Mouse (Mus musculus): ENCODE data around the gene Inip.

The Inip gene

GRCm38 (mm10) chr4:59772171-59772879 is 29.1 kb downstream of the Inip start:
- DNase-seq (ENCODE audit: extremely low spot score): peak; percentile 38

GRCm38 (mm10) chr4:59767717-59768116 is 33.7 kb downstream of the Inip start:
- no peak for DNase-seq (ENCODE audit: extremely low spot score)

GRCm38 (mm10) chr4:59765385-59766005 is 35.9 kb downstream of the Inip start:
- peak; percentile 33 for DNase-seq (ENCODE audit: extremely low spot score)

- DNase-seq (ENCODE audit: extremely low spot score): no peak
Measured at GRCm38 (mm10) chr4:59764950-59765349, 36.4 kb downstream of the Inip start.

- no peak for DNase-seq (ENCODE audit: extremely low spot score)
Measured at GRCm38 (mm10) chr4:59761365-59761729, 40.0 kb downstream of the Inip start.

- no peak for DNase-seq (ENCODE audit: extremely low spot score)
Measured at GRCm38 (mm10) chr4:59760636-59761364, 40.6 kb downstream of the Inip start.

- no peak for DNase-seq (ENCODE audit: extremely low spot score)
Measured at GRCm38 (mm10) chr4:59760016-59760415, 41.4 kb downstream of the Inip start.

GRCm38 (mm10) chr4:59757452-59758435 is 43.6 kb downstream of the Inip start:
- no peak for DNase-seq (ENCODE audit: extremely low spot score)

- no peak for DNase-seq (ENCODE audit: extremely low spot score)
Measured at GRCm38 (mm10) chr4:59756332-59757082, 44.9 kb downstream of the Inip start.

GRCm38 (mm10) chr4:59753491-59754140 is 47.8 kb downstream of the Inip start:
- no peak for DNase-seq (ENCODE audit: extremely low spot score)

- no peak for DNase-seq (ENCODE audit: extremely low spot score)
Measured at GRCm38 (mm10) chr4:59739882-59740281, 61.5 kb downstream of the Inip start.

GRCm38 (mm10) chr4:59739321-59739720 is 62.1 kb downstream of the Inip start:
- no peak for DNase-seq (ENCODE audit: extremely low spot score)

- no peak for DNase-seq (ENCODE audit: extremely low spot score)
Measured at GRCm38 (mm10) chr4:59731544-59731943, 69.8 kb downstream of the Inip start.

GRCm38 (mm10) chr4:59728839-59729238 is 72.5 kb downstream of the Inip start:
- no peak for DNase-seq (ENCODE audit: extremely low spot score)

GRCm38 (mm10) chr4:59727878-59728261 is 73.5 kb downstream of the Inip start:
- no peak for DNase-seq (ENCODE audit: extremely low spot score)

- DNase-seq (ENCODE audit: extremely low spot score): no peak
Measured at GRCm38 (mm10) chr4:59727187-59727877, 74.1 kb downstream of the Inip start.

GRCm38 (mm10) chr4:59726501-59726900 is 74.9 kb downstream of the Inip start:
- DNase-seq (ENCODE audit: extremely low spot score): no peak

- no peak for DNase-seq (ENCODE audit: extremely low spot score)
Measured at GRCm38 (mm10) chr4:59725579-59725978, 75.8 kb downstream of the Inip start.

GRCm38 (mm10) chr4:59721811-59722210 is 79.6 kb downstream of the Inip start:
- DNase-seq (ENCODE audit: extremely low spot score): no peak

Measured in embryo, embryonic 9.5 days (tissue).